Mouse (Mus musculus) midbrain, postnatal 0 days (tissue): ENCODE data around the gene Ripk1. TPM values are rescaled to one million over a fixed set of nuclear protein-coding genes. Genes with fewer than 3 reads are reported as not detected.

Experiments
- ATAC-seq: fragments of 200-750 bp; cut with Nextera tagmentation; 2 replicates; pipeline ENCODE4 v1.8.0; 2017; ENCODE audit warnings: moderate number of reproducible peaks, mild to moderate bottlenecking, moderate TSS enrichment, moderate library complexity; ENCODE audit not compliant: low FRiP score
- DNase-seq: peaks from one replicate; pipeline ENCODE4 v3.0.0-alpha.2; 2015; ENCODE audit warnings: low spot score
- H3K27ac ChIP-seq: fragments of 300-500 bp; sonication (generic); 2 replicates; pipeline ENCODE4 v1.5.1; 2014; ENCODE audit warnings: low read depth, mild to moderate bottlenecking, low read length, mixed read lengths
- H3K27me3 ChIP-seq: fragments of 300-500 bp; sonication (generic); 2 replicates; pipeline ENCODE4 v1.6.1; 2014; ENCODE audit warnings: low read length, control low read depth, mixed read lengths; ENCODE audit not compliant: insufficient read depth
- H3K36me3 ChIP-seq: fragments of 300-500 bp; sonication (generic); 2 replicates; pipeline ENCODE4 v1.6.1; 2014; ENCODE audit warnings: low read length, control low read depth, mixed read lengths; ENCODE audit not compliant: insufficient read depth
- H3K4me1 ChIP-seq: fragments of 300-500 bp; sonication (generic); 2 replicates; pipeline ENCODE4 v1.6.1; 2014; ENCODE audit warnings: mild to moderate bottlenecking, control low read depth, antibody characterized with exemption, low read length, mixed read lengths; ENCODE audit not compliant: insufficient read depth
- H3K4me2 ChIP-seq: fragments of 300-500 bp; sonication (generic); 2 replicates; pipeline ENCODE4 v1.6.1; 2014; ENCODE audit warnings: low read depth, mild to moderate bottlenecking, low read length, mixed read lengths; ENCODE audit not compliant: poor library complexity, severe bottlenecking
- H3K4me3 ChIP-seq: fragments of 300-500 bp; sonication (generic); 2 replicates; pipeline ENCODE4 v1.5.1; 2014; ENCODE audit warnings: low read depth, mild to moderate bottlenecking, low read length, moderate library complexity
- H3K9ac ChIP-seq: fragments of 300-500 bp; sonication (generic); replicated peaks from 2 replicates; pipeline ENCODE4 v1.6.1; 2014; ENCODE audit warnings: mild to moderate bottlenecking, low read length, moderate library complexity, mixed read lengths; ENCODE audit not compliant: poor library complexity, severe bottlenecking
- H3K9me3 ChIP-seq: fragments of 300-500 bp; sonication (generic); 2 replicates; pipeline ENCODE4 v1.6.1; 2016; ENCODE audit warnings: low read length, control low read depth
- CTCF ChIP-seq: IDR thresholded peaks from 2 replicates; pipeline ENCODE4 v1.5.1; 2016; ENCODE audit warnings: antibody characterized with exemption, mild to moderate bottlenecking
- WGBS: fragments of 180-500 bp; shearing (Covaris S2); extraction: QIAGEN DNeasy Blood & Tissue Kit; methylation state at CpG from one replicate; pipeline ENCODE4 v1.1.7; 2014; 5-methylcytosine and 5-hydroxymethylcytosine counted together
- polyA plus RNA-seq: library from polyadenylated mRNA; unstranded; fragments of >200 nt; fragmentation: Nextera tagmentation; extraction: Ambion mirVana; gene quantifications from 2 replicates; pipeline ENCODE4 v1.2.1, GENCODE M21; 2015
- total RNA-seq: library from RNA; depleted of rRNA; stranded (reverse); fragments of >200 nt; gene quantifications from 2 replicates; pipeline ENCODE4 v1.2.3, GENCODE M21; 2014

The Ripk1 gene
- total and polyA plus RNA-seq, 2 experiments from 2014 or later, result 3.7 to 7.4 TPM

DNA sequence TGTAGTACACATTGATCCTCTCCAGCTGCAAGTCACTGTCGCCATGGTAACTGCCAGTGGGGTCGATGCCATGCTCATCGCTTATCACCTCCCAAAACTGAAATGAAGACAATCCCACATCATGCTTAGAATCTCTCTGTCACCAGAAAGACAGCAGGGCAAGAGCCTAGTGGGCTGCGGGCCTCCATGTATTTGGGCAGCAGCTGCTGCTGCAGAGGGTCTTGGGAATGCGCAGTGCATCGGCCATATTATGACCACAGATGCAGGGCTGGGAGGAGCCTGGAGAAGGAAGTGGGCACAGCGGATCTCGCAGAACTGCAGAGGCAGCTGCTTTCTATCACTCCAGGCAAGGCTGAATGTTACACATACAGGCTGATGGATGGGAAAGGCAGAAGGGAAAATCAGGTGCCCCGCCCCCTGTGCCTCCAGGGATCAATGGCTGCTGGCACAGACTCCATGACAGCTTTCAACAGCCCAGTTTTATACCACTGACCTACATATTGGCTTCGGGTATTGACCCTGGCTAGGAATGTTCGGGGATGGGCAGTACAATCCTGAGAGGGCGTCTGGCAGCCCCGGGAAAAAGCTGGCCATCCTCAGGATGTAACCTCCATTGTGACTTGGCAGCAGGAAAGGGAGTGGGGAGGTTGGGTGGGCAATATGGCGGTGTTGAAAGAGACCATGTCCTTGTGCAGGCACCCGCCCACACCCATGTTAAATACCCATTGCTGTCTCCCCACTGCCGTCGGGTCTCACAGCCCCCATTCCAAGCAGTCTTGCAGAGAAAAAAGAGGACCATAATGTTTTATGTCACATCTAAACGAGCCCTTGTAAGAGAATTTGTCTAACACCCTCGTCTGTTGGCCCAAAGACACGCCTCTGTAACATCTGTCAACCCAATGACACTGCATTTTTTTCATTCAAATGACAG, 74.7 kb downstream of the Ripk1 start:
- DNase-seq (peak; percentile 82), ATAC-seq (peak; percentile 57)
- peaks cover 17% of the 10 kb centered on the region for H3K36me3 ChIP-seq
- H3K4me2 ChIP-seq, result peak overlapping the region; percentile 90
- peak overlapping the region; percentile 83 for H3K4me3 ChIP-seq
- peak overlapping the region; percentile 98 for H3K9ac ChIP-seq
- no peak for TF ChIP-seq CTCF
- 10% methylated on average over 20 of the region's 20 CpGs for WGBS
- no peaks in the 10 kb centered on the region for H3K9me3 ChIP-seq
- peak overlapping the region; percentile 97 for H3K27ac ChIP-seq
- H3K4me1 ChIP-seq, result 0 out of 2 replicates have a peak, but pooled peaks cover 5% of the 10 kb centered on the region
- no peaks in the 10 kb centered on the region for H3K27me3 ChIP-seq

DNA sequence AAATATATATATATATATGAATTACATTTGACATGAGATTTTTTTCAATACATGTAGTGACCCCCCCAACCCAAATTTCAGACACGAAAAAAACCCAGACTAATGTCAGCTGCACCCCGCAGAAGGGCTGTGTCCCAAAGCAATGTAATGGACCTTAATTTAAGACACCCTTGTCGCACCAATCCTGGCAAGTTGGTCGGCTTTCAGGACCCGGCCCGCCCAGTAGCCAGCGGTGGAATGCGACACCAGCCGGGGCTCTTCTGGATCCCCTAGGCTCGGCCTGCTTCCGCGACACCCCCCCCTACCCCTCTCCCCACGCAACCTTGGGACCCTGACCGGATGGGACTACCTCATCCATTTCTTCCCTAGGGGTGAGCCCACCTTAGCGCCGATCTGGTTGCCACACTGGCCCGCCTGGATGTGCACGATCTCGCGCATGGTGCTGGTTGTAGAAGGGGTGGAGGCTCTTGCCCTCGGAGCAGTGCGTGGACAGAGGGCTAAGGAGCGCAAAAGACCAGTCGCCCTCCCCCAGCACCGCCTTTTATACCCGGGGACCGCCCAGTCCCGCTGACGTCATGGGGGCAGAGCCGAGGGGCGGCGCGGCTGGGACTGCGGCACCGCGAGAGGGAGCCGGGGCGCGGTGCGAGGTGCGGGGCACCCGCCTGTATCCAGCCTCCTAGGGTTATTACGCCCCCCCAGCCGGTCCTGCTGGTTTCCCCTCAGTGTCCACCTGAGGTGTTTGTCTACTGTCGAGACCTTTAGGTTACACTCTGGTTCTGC, 75.5 kb downstream of the Ripk1 start, which contains the start of gene Tubb2a:
Gene Tubb2a (minus strand): TSS at position 516 of the 780 bp plus-strand sequence.
- Histone ChIP-seq H3K27me3 (no peaks in the 10 kb centered on the region), H3K4me3 (peak within 1 kb of the TSS; percentile 83), H3K27ac (peak within 1 kb of the TSS; percentile 97), H3K4me1 (0 out of 2 replicates have a peak, but pooled peaks cover 5% of the 10 kb centered on the region), H3K9ac (peak within 1 kb of the TSS; percentile 98), H3K9me3 (no peaks in the 10 kb centered on the region), H3K36me3 (peaks cover 17% of the 10 kb centered on the region), H3K4me2 (peak within 1 kb of the TSS; percentile 90)
- WGBS, result 0% methylated on average over 45 of the region's 45 CpGs
- DNase-seq (peak; percentile 93), ATAC-seq (peak; percentile 91)
- TF ChIP-seq CTCF, result peak; percentile 76

DNA sequence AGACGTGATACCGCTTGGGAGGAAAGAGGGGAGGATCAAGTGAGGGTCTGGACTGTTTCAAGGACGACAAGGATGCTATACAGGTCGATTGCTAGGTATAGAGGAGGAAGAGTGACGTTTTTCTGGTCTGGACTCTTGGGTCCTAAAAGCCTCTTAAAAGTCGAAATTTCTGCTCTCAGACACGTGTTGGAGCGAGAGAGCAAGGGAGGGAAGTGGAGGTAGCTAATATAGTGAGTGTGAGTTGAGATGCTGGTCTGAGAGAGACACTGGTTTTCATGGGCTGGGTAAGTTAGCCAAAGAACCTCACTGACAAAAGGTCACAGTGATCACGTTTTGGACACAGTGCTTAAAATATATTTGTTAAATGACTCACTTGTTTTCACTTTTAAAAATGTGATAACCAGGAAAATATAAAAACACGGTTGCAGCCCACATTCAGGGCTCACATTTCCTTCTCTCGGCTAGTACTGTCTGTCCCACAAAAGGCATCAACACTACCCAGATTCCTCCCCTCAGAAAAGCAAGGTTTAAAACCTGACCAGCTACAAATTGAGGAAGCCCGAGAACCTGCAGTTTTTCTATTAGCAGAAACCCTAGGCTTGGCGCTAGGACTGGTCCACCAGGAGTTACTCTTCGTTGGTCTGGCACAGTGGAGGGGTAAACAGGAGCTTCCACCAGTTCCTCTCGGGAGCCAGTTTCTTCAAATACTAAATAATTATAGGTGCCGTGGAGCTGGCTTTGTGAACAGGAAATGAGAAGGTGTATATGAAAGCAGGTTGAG, 76.5 kb downstream of the Ripk1 start:
- Histone ChIP-seq H3K27ac (peak overlapping the region; percentile 97), H3K9ac (peak overlapping the region; percentile 98), H3K9me3 (no peaks in the 10 kb centered on the region), H3K27me3 (no peaks in the 10 kb centered on the region), H3K4me1 (0 out of 2 replicates have a peak, but pooled peaks cover 5% of the 10 kb centered on the region), H3K36me3 (peaks cover 12% of the 10 kb centered on the region), H3K4me3 (peak overlapping the region; percentile 83), H3K4me2 (peak overlapping the region; percentile 90)
- TF ChIP-seq CTCF, result no peak
- 41% methylated on average over 16 of the region's 16 CpGs for WGBS
- ATAC-seq (peak; percentile 21), DNase-seq (no peak)

DNA sequence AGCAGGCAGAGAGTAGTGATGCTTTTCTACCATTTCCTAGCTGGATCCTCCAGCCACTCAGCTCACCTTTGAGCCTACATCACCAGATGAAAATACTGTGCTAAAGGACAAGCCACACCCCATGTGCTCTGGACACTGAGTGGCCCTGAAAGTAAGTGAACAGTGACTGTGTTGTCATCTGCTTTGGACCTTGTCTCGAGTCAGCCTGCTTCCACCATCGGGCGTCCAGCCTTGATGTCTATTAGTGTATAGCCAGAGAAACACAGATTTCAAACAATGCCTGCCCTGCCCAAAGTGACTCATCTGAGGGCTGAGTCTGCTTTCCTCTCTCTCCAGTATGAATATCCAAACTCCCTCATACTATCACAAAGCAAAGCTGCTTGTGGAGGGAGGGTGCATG, 77.6 kb downstream of the Ripk1 start:
- TF ChIP-seq CTCF, result no peak
- H3K4me2 ChIP-seq, result no peak overlapping the region
- no peak for DNase-seq
- ATAC-seq, result no peak
- no peaks in the 10 kb centered on the region for H3K27me3 ChIP-seq
- H3K9ac ChIP-seq, result no peak overlapping the region
- H3K9me3 ChIP-seq, result no peaks in the 10 kb centered on the region
- 0 out of 2 replicates have a peak, but pooled peaks cover 5% of the 10 kb centered on the region for H3K4me1 ChIP-seq
- 90% methylated on average over 3 of the region's 3 CpGs for WGBS
- H3K36me3 ChIP-seq, result peaks cover 8% of the 10 kb centered on the region; the same call in 1 of the 2 replicates
- H3K4me3 ChIP-seq, result no peak overlapping the region
- no peak overlapping the region for H3K27ac ChIP-seq

DNA sequence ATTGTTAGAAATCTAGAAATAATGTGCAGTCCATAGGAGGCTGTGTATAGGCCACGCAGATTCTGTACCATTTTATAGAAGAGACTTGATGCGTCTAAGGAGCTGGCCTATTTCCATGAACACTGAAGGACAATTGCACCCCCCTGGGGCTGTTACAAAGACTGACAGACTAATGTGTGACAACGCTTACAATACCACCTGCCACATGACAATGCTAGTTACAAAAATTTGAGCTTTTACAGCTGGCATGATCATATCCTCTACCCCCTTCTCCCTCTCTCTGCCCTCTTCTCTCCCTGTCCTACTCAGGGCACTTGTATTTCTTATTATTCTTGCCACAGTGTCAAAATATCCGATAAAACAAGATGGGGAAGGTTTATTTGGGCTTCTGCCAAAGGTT, 79.8 kb downstream of the Ripk1 start:
- Histone ChIP-seq H3K9ac (no peak overlapping the region), H3K27ac (no peak overlapping the region), H3K9me3 (no peaks in the 10 kb centered on the region), H3K4me3 (no peak overlapping the region), H3K27me3 (no peaks in the 10 kb centered on the region), H3K36me3 (no peaks in the 10 kb centered on the region), H3K4me2 (no peak overlapping the region), H3K4me1 (peaks cover 2% of the 10 kb centered on the region; the same call in 1 of the 2 replicates)
- WGBS, result 61% methylated on average over 4 of the region's 4 CpGs
- no peak for TF ChIP-seq CTCF
- ATAC-seq (no peak), DNase-seq (no peak)
